Mouse (Mus musculus): Measurements from ENCODE around the gene Pcyt2.

DNA sequence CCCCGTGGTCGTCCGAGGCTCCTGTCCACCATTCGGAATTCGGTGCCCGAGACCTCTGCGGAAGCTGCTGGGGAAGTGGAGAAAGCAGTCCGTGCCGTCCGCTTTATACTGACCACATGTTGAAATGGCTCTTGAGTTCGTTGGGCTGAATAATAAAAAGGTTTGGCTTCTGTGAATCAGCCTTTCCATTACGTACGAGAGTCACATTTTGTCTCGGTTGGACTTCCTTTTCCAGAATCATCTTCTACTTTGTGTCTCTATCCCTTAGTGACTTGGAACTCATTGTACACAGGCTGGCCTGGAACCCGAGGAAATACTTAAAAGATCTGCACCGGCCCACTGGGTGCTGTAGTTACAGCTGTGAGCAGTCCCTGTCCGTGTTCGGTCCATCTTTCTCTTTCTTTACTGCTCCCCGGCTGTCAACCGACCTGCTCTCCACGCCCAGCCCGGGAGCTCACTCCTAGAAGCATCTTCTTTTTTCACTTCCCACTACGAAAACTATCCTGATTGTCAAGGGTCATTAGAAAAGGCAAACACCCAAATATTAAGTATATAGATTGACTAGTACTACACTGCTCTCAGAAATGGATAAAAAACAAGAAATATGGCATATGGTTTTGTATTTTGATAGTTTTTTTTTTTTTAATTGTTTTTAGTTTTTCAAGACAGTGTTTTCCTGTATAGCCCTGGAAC, 44.0 kb downstream of the Pcyt2 start:
- TF ChIP-seq CTCF (IDR thresholded peaks at IDR 0.05) (no peak), EP300 (IDR thresholded peaks at IDR 0.05) (no peak)
